Mouse (Mus musculus) stomach, postnatal 0 days (tissue): ENCODE data around the gene Ugt1a10.

Source experiments
- CTCF ChIP-seq: IDR thresholded peaks from 2 replicates; pipeline ENCODE4 v1.5.1; 2016; ENCODE audit warnings: antibody characterized with exemption, low read depth, mild to moderate bottlenecking, moderate library complexity
- EP300 ChIP-seq: optimal IDR thresholded peaks from 2 replicates; pipeline ENCODE3; 2016; ENCODE audit warnings: antibody characterized with exemption

DNA sequence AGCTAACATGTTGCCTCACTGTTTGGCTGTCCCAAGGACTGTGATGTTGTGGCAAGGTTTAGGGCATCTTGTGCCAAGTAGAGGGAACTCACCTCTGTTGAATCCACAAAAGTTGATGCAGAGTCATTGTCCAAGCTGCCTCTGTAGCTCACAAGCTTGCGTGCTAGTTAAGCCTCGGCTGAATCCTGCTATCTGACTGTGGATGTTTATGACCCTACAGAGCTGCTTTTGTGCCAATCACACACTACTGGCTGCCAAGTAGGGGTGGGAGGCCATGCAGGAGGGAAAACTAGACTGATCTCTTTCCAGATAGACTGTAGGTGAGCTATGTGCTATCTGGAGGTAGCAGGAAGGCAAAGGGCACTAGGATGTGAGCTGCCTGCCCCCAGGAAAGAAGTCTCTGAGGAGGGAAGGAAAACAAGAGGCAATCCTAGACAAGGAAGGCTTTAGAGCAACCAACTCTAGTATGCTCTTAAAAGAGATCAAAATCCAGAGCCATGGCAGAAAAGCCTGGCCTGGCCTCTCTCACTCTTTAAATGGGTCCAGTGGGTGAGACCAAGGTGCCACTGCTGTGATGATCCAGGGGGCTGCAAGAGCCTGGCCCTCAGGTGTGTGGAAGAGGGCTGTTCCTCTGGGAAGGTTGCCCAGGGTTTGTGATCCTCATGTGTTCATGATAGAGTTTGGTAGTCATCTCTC, 158.7 kb downstream of the Ugt1a10 start:
- no peak for TF ChIP-seq CTCF
- TF ChIP-seq EP300: no peak
